Mouse (Mus musculus) midbrain, embryonic 16.5 days (tissue): ENCODE data around the gene Ercc2. TPM values are rescaled to one million over a fixed set of nuclear protein-coding genes. Genes with fewer than 3 reads are reported as not detected.

Experiments
- ATAC-seq: fragments of 200-750 bp; cut with Nextera tagmentation; 2 replicates; pipeline ENCODE4 v1.8.0; 2017; ENCODE audit warnings: moderate TSS enrichment
- H3K27ac ChIP-seq: fragments of 300-500 bp; sonication (generic); 2 replicates; pipeline ENCODE4 v1.5.1; 2014; ENCODE audit warnings: mild to moderate bottlenecking, low read length, mixed read lengths
- H3K27me3 ChIP-seq: fragments of 300-500 bp; sonication (generic); 2 replicates; pipeline ENCODE4 v1.6.1; 2014; ENCODE audit warnings: low read depth, low read length, mixed read lengths; ENCODE audit not compliant: control insufficient read depth, insufficient read depth
- H3K36me3 ChIP-seq: fragments of 300-500 bp; sonication (generic); 2 replicates; pipeline ENCODE4 v1.6.1; 2014; ENCODE audit warnings: mild to moderate bottlenecking, low read length, moderate library complexity, mixed read lengths; ENCODE audit not compliant: control insufficient read depth, insufficient read depth
- H3K4me1 ChIP-seq: fragments of 300-500 bp; sonication (generic); 2 replicates; pipeline ENCODE4 v1.6.1; 2014; ENCODE audit warnings: mild to moderate bottlenecking, low read length, mixed read lengths; ENCODE audit not compliant: control insufficient read depth, insufficient read depth
- H3K4me2 ChIP-seq: fragments of 300-500 bp; sonication (generic); 2 replicates; pipeline ENCODE4 v1.6.1; 2014; ENCODE audit warnings: mild to moderate bottlenecking, low read length, mixed read lengths
- H3K4me3 ChIP-seq: fragments of 300-500 bp; sonication (generic); 2 replicates; pipeline ENCODE4 v1.5.1; 2014; ENCODE audit warnings: low read depth, mild to moderate bottlenecking, low read length, moderate library complexity, mixed read lengths
- H3K9ac ChIP-seq: fragments of 300-500 bp; sonication (generic); 2 replicates; pipeline ENCODE4 v1.6.1; 2014; ENCODE audit warnings: low read depth, low read length, mixed read lengths
- H3K9me3 ChIP-seq: fragments of 300-500 bp; sonication (generic); replicated peaks from 2 replicates; pipeline ENCODE4 v1.6.1; 2014; ENCODE audit warnings: mild to moderate bottlenecking, low read length, mixed read lengths; ENCODE audit not compliant: control insufficient read depth, poor library complexity, severe bottlenecking
- WGBS: fragments of 180-500 bp; shearing (Covaris S2); extraction: QIAGEN DNeasy Blood & Tissue Kit; methylation state at CpG from one replicate; pipeline ENCODE4 v1.1.7; 2014; 5-methylcytosine and 5-hydroxymethylcytosine counted together
- polyA plus RNA-seq: library from polyadenylated mRNA; unstranded; fragments of >200 nt; fragmentation: Nextera tagmentation; extraction: Ambion mirVana; gene quantifications from 2 replicates; pipeline ENCODE4 v1.2.1, GENCODE M21; 2015

Gene Ercc2
- polyA plus RNA-seq: 28.0 and 29.5 TPM in 2 replicates

DNA sequence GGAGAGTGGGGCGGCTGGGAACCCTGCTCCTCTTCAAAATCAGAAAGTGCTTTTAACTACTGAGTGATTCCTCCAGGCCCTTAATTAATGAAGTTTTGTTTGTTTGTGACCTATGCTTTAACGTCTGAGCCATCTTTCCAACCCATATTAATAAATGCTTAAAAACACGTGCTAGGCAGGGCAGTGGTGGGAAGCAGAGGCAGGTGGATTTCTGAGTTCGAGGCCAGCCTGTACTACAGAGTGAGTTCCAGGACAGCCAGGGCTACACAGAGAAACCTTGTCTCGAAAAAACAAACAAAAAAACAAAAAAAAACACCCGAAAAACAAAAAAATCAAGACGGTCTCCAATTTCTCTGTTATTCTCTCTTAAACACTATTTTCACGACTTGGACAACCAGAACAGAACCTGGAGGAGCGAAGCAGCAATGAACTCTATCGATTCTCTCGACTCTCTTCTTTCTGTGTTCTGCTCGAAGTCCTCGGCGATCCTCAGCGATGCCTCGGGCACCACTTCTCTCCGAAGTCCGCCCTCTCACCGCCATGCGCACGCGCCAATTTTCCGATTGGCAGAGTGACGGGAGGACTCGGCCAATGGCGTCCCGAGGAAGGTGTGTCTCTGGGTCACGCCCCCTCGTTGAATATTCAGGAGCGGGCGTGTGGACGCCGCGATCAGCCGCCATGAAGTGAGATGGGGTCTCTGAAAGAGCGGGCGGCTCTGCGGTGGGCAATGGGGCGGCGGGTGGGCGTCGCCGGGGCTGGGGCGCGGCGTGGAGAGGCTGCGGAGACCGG, at the start of gene Ercc2:
Ercc2 (plus strand) TSS at position 634 of the 789 bp plus-strand sequence.
- 7% methylated on average over 38 of the region's 48 CpGs for WGBS
- Histone ChIP-seq H3K36me3 (peaks cover 4% of the 10 kb centered on the region), H3K9ac (peak within 1 kb of the TSS; percentile 93), H3K4me1 (peaks cover 13% of the 10 kb centered on the region), H3K27me3 (no peaks in the 10 kb centered on the region), H3K9me3 (no peaks in the 10 kb centered on the region), H3K27ac (peak within 1 kb of the TSS; percentile 68), H3K4me3 (peak within 1 kb of the TSS; percentile 94), H3K4me2 (peak within 1 kb of the TSS; percentile 85)
- peak; percentile 96 for ATAC-seq

DNA sequence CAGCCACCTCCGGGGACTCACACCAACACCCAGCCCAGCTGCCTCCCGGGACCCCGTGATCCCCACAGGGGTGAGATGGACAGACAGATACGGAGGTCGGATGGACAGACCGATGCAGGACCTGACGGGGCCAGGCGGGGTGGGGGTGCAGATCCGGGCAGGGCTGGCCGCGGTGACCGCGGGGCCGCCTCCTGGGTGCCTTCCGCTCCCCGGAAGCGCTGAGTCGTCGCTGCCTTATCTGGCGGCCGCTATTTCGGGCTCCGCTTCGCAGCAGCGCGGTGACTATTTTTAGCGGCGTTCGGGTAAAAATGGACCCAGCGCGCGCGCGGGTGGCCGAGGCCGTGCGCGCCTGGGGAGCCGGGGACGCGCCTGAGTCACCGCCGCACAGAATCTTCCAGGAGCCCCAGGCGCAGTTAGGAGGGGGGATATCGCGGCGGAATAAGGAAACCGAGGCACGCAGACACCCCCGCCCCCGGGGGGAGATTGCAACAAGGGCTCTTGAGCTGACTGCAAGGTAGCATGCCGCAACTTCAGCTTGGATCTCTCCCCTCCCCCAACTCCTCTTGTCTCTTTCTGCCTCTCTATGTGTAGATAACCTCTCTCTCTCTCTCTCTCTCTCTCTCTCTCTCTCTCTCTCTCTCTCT, 49.0 kb upstream of the Ercc2 start:
- peak overlapping the region; percentile 97 for H3K9ac ChIP-seq
- H3K4me3 ChIP-seq: peak overlapping the region; percentile 75
- no peaks in the 10 kb centered on the region for H3K36me3 ChIP-seq
- peak overlapping the region; percentile 83 for H3K27ac ChIP-seq
- no peaks in the 10 kb centered on the region for H3K27me3 ChIP-seq
- peaks cover 14% of the 10 kb centered on the region for H3K4me1 ChIP-seq
- no peaks in the 10 kb centered on the region for H3K9me3 ChIP-seq
- under 1% methylated on average over 52 of the region's 52 CpGs for WGBS
- H3K4me2 ChIP-seq: peak overlapping the region; percentile 92
- ATAC-seq: peak; percentile 61

DNA sequence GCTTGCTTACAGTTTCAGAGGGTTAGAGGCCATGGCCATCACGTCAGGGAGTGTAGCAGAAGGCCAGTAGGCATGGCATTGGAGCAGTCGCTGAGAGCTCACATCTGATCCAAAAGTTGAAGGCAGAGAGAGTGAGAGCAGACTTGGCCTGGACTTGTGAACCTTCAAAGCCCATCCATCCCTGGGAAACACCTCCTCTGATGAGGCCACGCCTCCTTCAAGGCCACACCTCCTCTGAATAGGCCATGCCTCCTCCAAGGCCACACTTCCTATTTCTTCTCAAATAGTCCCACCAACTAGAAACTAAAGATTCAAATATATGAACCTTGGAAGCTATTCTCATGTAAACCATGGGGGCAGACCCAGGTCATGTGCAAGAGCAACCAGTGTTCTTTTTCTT, 46.2 kb upstream of the Ercc2 start:
- no peak for ATAC-seq
- WGBS: 45% methylated on average over 3 of the region's 3 CpGs
- Histone ChIP-seq H3K36me3 (no peaks in the 10 kb centered on the region), H3K4me2 (no peak overlapping the region), H3K4me1 (peaks cover 14% of the 10 kb centered on the region), H3K27ac (no peak overlapping the region), H3K4me3 (no peak overlapping the region), H3K9me3 (no peaks in the 10 kb centered on the region), H3K9ac (no peak overlapping the region), H3K27me3 (no peaks in the 10 kb centered on the region)

DNA sequence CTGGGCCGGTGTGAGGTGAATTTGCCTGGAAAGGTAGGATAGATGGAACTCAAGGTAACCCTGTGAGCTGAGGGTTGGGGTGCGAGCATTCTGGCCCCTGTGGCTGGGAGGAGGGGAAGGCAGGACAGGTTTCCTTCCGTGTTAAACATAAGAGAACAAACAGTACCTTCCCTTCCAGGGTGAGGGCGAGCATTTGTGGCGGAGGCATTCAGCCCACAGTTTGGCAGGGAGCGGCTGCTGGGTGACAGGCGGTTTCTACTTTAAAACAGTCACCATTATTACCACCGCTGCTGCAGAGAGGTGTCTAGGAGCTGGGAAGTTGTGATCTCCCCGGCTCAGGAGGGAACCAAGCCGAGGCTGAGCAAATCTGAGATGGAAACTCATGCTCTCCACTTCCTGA, 44.7 kb upstream of the Ercc2 start:
- WGBS: 69% methylated on average over 10 of the region's 10 CpGs
- Histone ChIP-seq H3K27ac (no peak overlapping the region), H3K9me3 (no peaks in the 10 kb centered on the region), H3K27me3 (peaks cover 9% of the 10 kb centered on the region), H3K4me1 (peaks cover 19% of the 10 kb centered on the region), H3K4me3 (no peak overlapping the region), H3K36me3 (no peaks in the 10 kb centered on the region), H3K9ac (no peak overlapping the region), H3K4me2 (no peak overlapping the region)
- ATAC-seq: no peak

DNA sequence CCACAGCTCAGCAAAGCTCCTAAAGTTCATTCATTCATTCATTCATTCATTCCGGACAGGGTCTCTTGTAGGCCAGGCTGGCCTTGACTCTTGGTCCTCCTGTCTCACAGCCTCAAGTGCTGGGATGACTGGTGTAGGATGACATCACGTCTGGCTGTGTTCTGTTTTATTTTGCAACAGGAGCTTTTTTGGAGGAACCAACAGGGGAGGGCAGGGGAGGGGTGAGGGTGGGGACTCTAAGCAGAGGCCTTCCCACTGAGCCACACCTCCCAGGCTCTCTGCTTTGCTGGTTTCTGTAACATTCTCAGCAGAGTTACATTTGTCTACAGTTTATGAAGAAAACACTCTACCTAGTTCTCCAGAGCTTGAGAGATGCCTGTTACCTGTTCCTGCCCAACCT, 43.8 kb upstream of the Ercc2 start:
- Histone ChIP-seq H3K27me3 (peaks cover 9% of the 10 kb centered on the region), H3K9ac (no peak overlapping the region), H3K4me2 (no peak overlapping the region), H3K27ac (no peak overlapping the region), H3K4me3 (no peak overlapping the region), H3K4me1 (peaks cover 17% of the 10 kb centered on the region), H3K9me3 (no peaks in the 10 kb centered on the region), H3K36me3 (no peaks in the 10 kb centered on the region)
- WGBS: 66% methylated on average over 2 of the region's 2 CpGs
- no peak for ATAC-seq

GRCm38 (mm10) chr7:19338596-19338995, 43.2 kb upstream of the Ercc2 start:
- H3K4me3 ChIP-seq: no peak overlapping the region
- no peaks in the 10 kb centered on the region for H3K36me3 ChIP-seq
- no peak for ATAC-seq
- H3K9me3 ChIP-seq: no peaks in the 10 kb centered on the region
- no peak overlapping the region for H3K9ac ChIP-seq
- 84% methylated on average over 7 of the region's 7 CpGs for WGBS
- peaks cover 13% of the 10 kb centered on the region; the same call in 1 of the 2 replicates for H3K4me1 ChIP-seq
- no peak overlapping the region for H3K4me2 ChIP-seq
- H3K27me3 ChIP-seq: peaks cover 9% of the 10 kb centered on the region
- no peak overlapping the region for H3K27ac ChIP-seq

- no peak for ATAC-seq
- Histone ChIP-seq H3K4me3 (no peak overlapping the region; the same call in 1 of the 2 replicates), H3K9me3 (no peaks in the 10 kb centered on the region), H3K27me3 (peaks cover 9% of the 10 kb centered on the region), H3K36me3 (no peaks in the 10 kb centered on the region), H3K27ac (no peak overlapping the region), H3K4me1 (peaks cover 22% of the 10 kb centered on the region), H3K9ac (0 out of 2 replicates have a peak overlapping the region, but pooled peaks have one; percentile 25), H3K4me2 (peak overlapping the region; percentile 93)
- 19% methylated on average over 10 of the region's 10 CpGs for WGBS
Observed at GRCm38 (mm10) chr7:19341250-19341649, 40.6 kb upstream of the Ercc2 start.

DNA sequence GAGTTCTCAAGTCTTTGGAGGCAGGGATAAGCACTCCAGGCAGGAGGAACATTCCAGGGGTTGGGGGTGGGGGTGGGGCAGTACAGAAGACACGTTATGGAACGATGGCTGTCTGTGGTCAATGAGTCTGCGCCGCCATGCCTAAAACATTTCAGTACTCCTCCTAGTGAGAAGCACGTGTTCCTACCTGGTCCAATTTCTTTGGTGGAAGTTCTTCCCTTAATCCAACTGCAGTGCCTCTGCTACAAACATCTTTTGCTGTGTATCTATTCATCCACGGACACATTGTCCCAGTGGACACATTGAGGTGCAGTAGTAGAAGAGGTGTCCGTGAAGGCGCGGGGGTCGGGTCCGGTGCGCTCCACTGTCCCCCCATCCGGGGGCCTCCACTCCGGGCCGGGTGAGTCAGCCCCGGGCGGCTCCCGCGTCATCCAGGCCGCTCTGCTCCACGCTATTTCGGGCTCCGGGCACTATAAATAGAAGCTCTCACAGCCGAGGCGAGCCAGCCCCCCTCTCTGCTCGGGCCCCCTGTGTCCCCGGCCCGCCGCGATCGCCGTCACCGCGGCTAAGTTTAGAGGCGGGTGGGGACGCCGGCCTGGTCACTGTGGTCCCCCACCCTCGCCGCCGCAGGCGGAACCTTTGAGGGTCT, 39.9 kb upstream of the Ercc2 start:
- under 1% methylated on average over 39 of the region's 41 CpGs for WGBS
- H3K36me3 ChIP-seq: no peaks in the 10 kb centered on the region

More for the DNA sequence above, 39.9 kb upstream of the Ercc2 start:
- H3K9ac ChIP-seq: peak overlapping the region; percentile 57
- peaks cover 24% of the 10 kb centered on the region for H3K4me1 ChIP-seq
- no peak overlapping the region for H3K27ac ChIP-seq
- peak overlapping the region; percentile 44 for H3K4me3 ChIP-seq
- no peaks in the 10 kb centered on the region for H3K9me3 ChIP-seq
- H3K27me3 ChIP-seq: peaks cover 9% of the 10 kb centered on the region
- peak overlapping the region; percentile 93 for H3K4me2 ChIP-seq
- ATAC-seq: no peak
